Mouse (Mus musculus): ENCODE measurements around the gene Slc25a3. TPM values are rescaled to one million over a fixed set of nuclear protein-coding genes. Genes with fewer than 3 reads are reported as not detected.

Slc25a3 gene
- polyA plus RNA-seq, 2 experiments = 469 to 481 TPM

- TF ChIP-seq POLR2A (IDR thresholded peaks at IDR 0.05; ENCODE audit: borderline replicate concordance, extremely low read depth, insufficient read depth, insufficient read length) = no peak
- Histone ChIP-seq H3K27me3 (ENCODE audit: control insufficient read depth, insufficient read depth, low read length) (no peaks in the 10 kb centered on the region), H3K4me2 (replicated peaks; ENCODE audit: low read depth, low read length, severe bottlenecking) (no peak overlapping the region), H3K9ac (ENCODE audit: low read depth, low read length, severe bottlenecking) (no peak overlapping the region), H3K4me3 (replicated peaks; ENCODE audit: low read length) (no peak overlapping the region), H3K9me3 (ENCODE audit: control insufficient read depth, low read length) (no peaks in the 10 kb centered on the region), H3K36me3 (ENCODE audit: control insufficient read depth, insufficient read depth, low read length) (peaks cover 15% of the 10 kb centered on the region), H3K4me1 (ENCODE audit: control insufficient read depth, insufficient read depth, low read length) (no peaks in the 10 kb centered on the region), H3K27ac (replicated peaks; ENCODE audit: low read depth, low read length) (no peak overlapping the region)
- DNase-seq (ENCODE audit: low spot score) (peak; percentile 79), ATAC-seq (ENCODE audit: low FRiP score, low read depth) (no peak)
- WGBS = 34% methylated on average over 2 of the region's 2 CpGs
These were observed 17.7 kb upstream of the Slc25a3 start for GRCm38 (mm10) chr10:91141564-91141963.

GRCm38 (mm10) chr10:91139148-91139766 lies 15.4 kb upstream of the Slc25a3 start:
- 89% methylated on average over 14 of the region's 14 CpGs for WGBS
- H3K9ac ChIP-seq (ENCODE audit: low read depth, low read length, severe bottlenecking) = no peak overlapping the region
- ATAC-seq (ENCODE audit: low FRiP score, low read depth) = no peak

GRCm38 (mm10) chr10:91138317-91138716 lies 14.5 kb upstream of the Slc25a3 start:
- H3K9me3 ChIP-seq (ENCODE audit: control insufficient read depth, low read length) = no peaks in the 10 kb centered on the region
- no peaks in the 10 kb centered on the region for H3K27me3 ChIP-seq (ENCODE audit: control insufficient read depth, insufficient read depth, low read length)
- DNase-seq (ENCODE audit: low spot score) (no peak), ATAC-seq (ENCODE audit: low FRiP score, low read depth) (no peak)
- WGBS = 77% methylated on average over 3 of the region's 3 CpGs
- H3K9ac ChIP-seq (ENCODE audit: low read depth, low read length, severe bottlenecking) = no peak overlapping the region
- TF ChIP-seq POLR2A (IDR thresholded peaks at IDR 0.05; ENCODE audit: borderline replicate concordance, extremely low read depth, insufficient read depth, insufficient read length) = no peak
- no peak overlapping the region for H3K4me2 ChIP-seq (replicated peaks; ENCODE audit: low read depth, low read length, severe bottlenecking)
- no peaks in the 10 kb centered on the region for H3K4me1 ChIP-seq (ENCODE audit: control insufficient read depth, insufficient read depth, low read length)
- no peak overlapping the region for H3K4me3 ChIP-seq (replicated peaks; ENCODE audit: low read length)
- H3K27ac ChIP-seq (replicated peaks; ENCODE audit: low read depth, low read length) = no peak overlapping the region
- no peaks in the 10 kb centered on the region for H3K36me3 ChIP-seq (ENCODE audit: control insufficient read depth, insufficient read depth, low read length)

More at GRCm38 (mm10) chr10:91139148-91139766, 15.4 kb upstream of the Slc25a3 start:
- H3K9me3 ChIP-seq (ENCODE audit: control insufficient read depth, low read length) = no peaks in the 10 kb centered on the region
- H3K27ac ChIP-seq (replicated peaks; ENCODE audit: low read depth, low read length) = no peak overlapping the region
- no peak overlapping the region for H3K4me3 ChIP-seq (replicated peaks; ENCODE audit: low read length)
- H3K27me3 ChIP-seq (ENCODE audit: control insufficient read depth, insufficient read depth, low read length) = no peaks in the 10 kb centered on the region
- H3K4me2 ChIP-seq (replicated peaks; ENCODE audit: low read depth, low read length, severe bottlenecking) = no peak overlapping the region
- no peaks in the 10 kb centered on the region for H3K4me1 ChIP-seq (ENCODE audit: control insufficient read depth, insufficient read depth, low read length)
- no peaks in the 10 kb centered on the region for H3K36me3 ChIP-seq (ENCODE audit: control insufficient read depth, insufficient read depth, low read length)
- DNase-seq (ENCODE audit: low spot score) = no peak
- TF ChIP-seq POLR2A (IDR thresholded peaks at IDR 0.05; ENCODE audit: borderline replicate concordance, extremely low read depth, insufficient read depth, insufficient read length) = no peak

GRCm38 (mm10) chr10:91137400-91137799 lies 13.5 kb upstream of the Slc25a3 start:
- ATAC-seq (ENCODE audit: low FRiP score, low read depth) (no peak), DNase-seq (ENCODE audit: low spot score) (no peak)
- 78% methylated on average over 9 of the region's 9 CpGs for WGBS
- no peaks in the 10 kb centered on the region for H3K27me3 ChIP-seq (ENCODE audit: control insufficient read depth, insufficient read depth, low read length)
- no peak overlapping the region for H3K9ac ChIP-seq (ENCODE audit: low read depth, low read length, severe bottlenecking)
- no peak for TF ChIP-seq POLR2A (IDR thresholded peaks at IDR 0.05; ENCODE audit: borderline replicate concordance, extremely low read depth, insufficient read depth, insufficient read length)
- H3K9me3 ChIP-seq (ENCODE audit: control insufficient read depth, low read length) = no peaks in the 10 kb centered on the region
- H3K36me3 ChIP-seq (ENCODE audit: control insufficient read depth, insufficient read depth, low read length) = no peaks in the 10 kb centered on the region
- no peak overlapping the region for H3K27ac ChIP-seq (replicated peaks; ENCODE audit: low read depth, low read length)
- no peak overlapping the region for H3K4me2 ChIP-seq (replicated peaks; ENCODE audit: low read depth, low read length, severe bottlenecking)
- H3K4me1 ChIP-seq (ENCODE audit: control insufficient read depth, insufficient read depth, low read length) = no peaks in the 10 kb centered on the region
- no peak overlapping the region for H3K4me3 ChIP-seq (replicated peaks; ENCODE audit: low read length)

- 90% methylated on average over 7 of the region's 7 CpGs for WGBS
- no peak overlapping the region for H3K4me2 ChIP-seq (replicated peaks; ENCODE audit: low read depth, low read length, severe bottlenecking)
- no peaks in the 10 kb centered on the region for H3K36me3 ChIP-seq (ENCODE audit: control insufficient read depth, insufficient read depth, low read length)
- no peak overlapping the region for H3K9ac ChIP-seq (ENCODE audit: low read depth, low read length, severe bottlenecking)
- no peak for DNase-seq (ENCODE audit: low spot score)
- ATAC-seq (ENCODE audit: low FRiP score, low read depth) = no peak
- H3K4me1 ChIP-seq (ENCODE audit: control insufficient read depth, insufficient read depth, low read length) = no peaks in the 10 kb centered on the region
- H3K27ac ChIP-seq (replicated peaks; ENCODE audit: low read depth, low read length) = no peak overlapping the region
- TF ChIP-seq POLR2A (IDR thresholded peaks at IDR 0.05; ENCODE audit: borderline replicate concordance, extremely low read depth, insufficient read depth, insufficient read length) = no peak
- H3K27me3 ChIP-seq (ENCODE audit: control insufficient read depth, insufficient read depth, low read length) = no peaks in the 10 kb centered on the region
- H3K4me3 ChIP-seq (replicated peaks; ENCODE audit: low read length) = no peak overlapping the region
- H3K9me3 ChIP-seq (ENCODE audit: control insufficient read depth, low read length) = no peaks in the 10 kb centered on the region
These were observed 11.6 kb upstream of the Slc25a3 start for GRCm38 (mm10) chr10:91135302-91135972.
